Mouse (Mus musculus): ENCODE results near the gene Napb.

DNA sequence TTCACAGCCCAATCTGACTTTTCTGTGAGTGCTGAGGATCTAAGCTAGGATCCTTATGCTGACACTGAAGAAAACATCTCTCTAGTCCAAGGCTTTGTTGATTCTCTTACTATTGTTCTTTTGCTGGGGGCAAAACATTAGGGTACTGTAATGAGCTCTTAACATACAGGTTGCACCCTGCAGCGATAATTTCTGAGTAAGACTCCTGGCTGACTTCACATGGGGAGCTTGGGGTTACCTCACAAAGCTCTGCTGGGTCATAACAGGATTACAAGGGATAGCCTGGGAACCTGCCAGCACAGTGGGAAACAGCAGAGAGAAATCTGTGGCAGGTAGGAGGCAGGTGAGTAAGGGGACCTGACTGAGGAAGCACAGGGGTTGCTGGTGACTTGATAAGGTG lies 17.8 kb upstream of the Napb start, which contains the start of gene Cstl1:
- TF ChIP-seq CTCF (IDR thresholded peaks at IDR 0.05; ENCODE audit: extremely low read depth, insufficient read depth, insufficient read length, insufficient replicate concordance), result no peak
- no peak for TF ChIP-seq POLR2A (IDR thresholded peaks at IDR 0.05; ENCODE audit: low read depth, low read length)
